Mouse (Mus musculus) bone marrow macrophage, adult 2 months (primary cell): Measurements from ENCODE around the gene Pou2f1.

ENCODE experiments used
- CTCF ChIP-seq: IDR thresholded peaks from 2 replicates; pipeline ENCODE4 v1.5.1; 2012; ENCODE audit warnings: low read depth, mild to moderate bottlenecking, low read length, moderate library complexity
- POLR2A ChIP-seq: IDR thresholded peaks from 2 replicates; pipeline ENCODE4 v1.6.1; 2012; ENCODE audit warnings: mild to moderate bottlenecking, low read depth, low read length, borderline replicate concordance

GRCm38 (mm10) chr1:165913720-165914415 is 88.6 kb downstream of the Pou2f1 start:
- TF ChIP-seq POLR2A (no peak), CTCF (no peak)
